Mouse (Mus musculus) MEL (cell line): ENCODE data around the gene Cdkal1. TPM values are rescaled to one million over a fixed set of nuclear protein-coding genes. Genes with fewer than 3 reads are reported as not detected.

Experiments
- DNase-seq: peaks from one replicate; pipeline ENCODE4 v3.0.0; 2011; ENCODE audit warnings: low read depth, low spot score
- H3K27ac ChIP-seq: 2 replicates; pipeline ENCODE4 v1.5.1; 2012; ENCODE audit warnings: low read depth, mild to moderate bottlenecking, control low read depth, low read length, moderate library complexity; ENCODE audit not compliant: control insufficient read depth
- H3K27me3 ChIP-seq, 2 experiments: fragments of 150-350 bp in 1 of 2; sonication (generic) in 1 of 2; 2 replicates each; pipeline ENCODE4 v1.6.1; 2012; ENCODE audit warnings: low read length in 2 of 2, mild to moderate bottlenecking in 2 of 2, improper control_type of control experiment in 1 of 2, moderate library complexity in 1 of 2; ENCODE audit not compliant: insufficient read depth in 2 of 2, control insufficient read depth in 1 of 2
- H3K36me3 ChIP-seq, 2 experiments: 2 replicates each; pipeline ENCODE4 v1.6.1; 2012 to 2014; ENCODE audit warnings: low read length in 2 of 2, improper control_type of control experiment in 1 of 2, inconsistent platforms in 1 of 2, mild to moderate bottlenecking in 1 of 2; ENCODE audit not compliant: insufficient read depth in 2 of 2, control insufficient read depth in 1 of 2
- H3K4me1 ChIP-seq, 2 experiments: fragments of 150-350 bp in 1 of 2; sonication (generic) in 1 of 2; 2 replicates each; pipeline ENCODE4 v1.6.1; 2012; ENCODE audit warnings: low read length in 2 of 2, improper control_type of control experiment in 1 of 2, mild to moderate bottlenecking in 1 of 2; ENCODE audit not compliant: insufficient read depth in 2 of 2, control insufficient read depth in 1 of 2
- H3K4me3 ChIP-seq, 2 experiments: fragments of 150-350 bp in 1 of 2; sonication (generic) in 1 of 2; 2 replicates each; pipeline ENCODE4 v1.5.1; 2012; ENCODE audit warnings: low read depth in 2 of 2, low read length in 2 of 2, mild to moderate bottlenecking in 2 of 2, moderate library complexity in 2 of 2, control low read depth in 1 of 2, improper control_type of control experiment in 1 of 2; ENCODE audit not compliant: control insufficient read depth in 1 of 2, insufficient read depth in 1 of 2
- H3K79me2 ChIP-seq: 2 replicates; pipeline ENCODE4 v1.6.1; 2012; ENCODE audit warnings: mild to moderate bottlenecking, low read length, moderate library complexity; ENCODE audit not compliant: control insufficient read depth, poor library complexity, insufficient read depth
- H3K9ac ChIP-seq: 2 replicates; pipeline ENCODE4 v1.6.1; 2012; ENCODE audit warnings: low read depth, mild to moderate bottlenecking, control low read depth, low read length, moderate library complexity; ENCODE audit not compliant: control insufficient read depth, poor library complexity, severe bottlenecking
- H3K9me3 ChIP-seq: fragments of 150-350 bp; sonication (generic); replicated peaks from 2 replicates; pipeline ENCODE4 v1.6.1; 2012; ENCODE audit warnings: mild to moderate bottlenecking, low read length, improper control_type of control experiment, moderate library complexity; ENCODE audit not compliant: insufficient read depth
- CHD2 ChIP-seq: IDR thresholded peaks from 2 replicates; pipeline ENCODE4 v1.6.1; 2011; ENCODE audit warnings: low read length, improper control_type of control experiment
- E2F4 ChIP-seq: IDR thresholded peaks from 2 replicates; pipeline ENCODE4 v1.6.1; 2011; ENCODE audit warnings: low read depth, low read length, improper control_type of control experiment, borderline replicate concordance
- ELF1 ChIP-seq: IDR thresholded peaks from 2 replicates; pipeline ENCODE4 v1.6.1; 2014; ENCODE audit warnings: low read depth, mild to moderate bottlenecking, inconsistent platforms, low read length, improper control_type of control experiment, moderate library complexity
- EP300 ChIP-seq, 2 experiments: IDR thresholded peaks; 2 replicates each; pipeline ENCODE4 v1.6.1; 2011; ENCODE audit warnings: improper control_type of control experiment in 2 of 2, low read length in 2 of 2, low read depth in 1 of 2, mild to moderate bottlenecking in 1 of 2
- GABPA ChIP-seq: IDR thresholded peaks from 2 replicates; pipeline ENCODE4 v1.6.1; 2012; ENCODE audit warnings: low read depth, mild to moderate bottlenecking, inconsistent platforms, low read length, improper control_type of control experiment, moderate library complexity
- JUND ChIP-seq: IDR thresholded peaks from 2 replicates; pipeline ENCODE4 v1.6.1; 2011; ENCODE audit warnings: low read depth, mild to moderate bottlenecking, improper control_type of control experiment, low read length
- MAFK ChIP-seq: IDR thresholded peaks from 2 replicates; pipeline ENCODE4 v1.6.1; 2011; ENCODE audit warnings: low read depth, mild to moderate bottlenecking, low read length, improper control_type of control experiment, borderline replicate concordance
- MEF2A ChIP-seq: IDR thresholded peaks from 2 replicates; pipeline ENCODE4 v1.6.1; 2014; ENCODE audit warnings: low read depth, mild to moderate bottlenecking, inconsistent platforms, low read length, improper control_type of control experiment; ENCODE audit not compliant: poor library complexity, insufficient replicate concordance, severe bottlenecking; ENCODE audit errors: extremely low read depth
- MYC ChIP-seq: IDR thresholded peaks from 2 replicates; pipeline ENCODE4 v1.6.1; 2011; ENCODE audit warnings: low read depth, mild to moderate bottlenecking, low read length, improper control_type of control experiment, moderate library complexity
- POLR2A ChIP-seq, 2 experiments: IDR thresholded peaks; 2 replicates each; pipeline ENCODE4 v1.6.1; 2011 to 2012; ENCODE audit warnings: low read length in 2 of 2, mild to moderate bottlenecking in 2 of 2, control low read depth in 1 of 2, improper control_type of control experiment in 1 of 2, low read depth in 1 of 2, moderate library complexity in 1 of 2; ENCODE audit not compliant: control insufficient read depth in 1 of 2, insufficient read depth in 1 of 2, poor library complexity in 1 of 2
- RCOR1 ChIP-seq: IDR thresholded peaks from 2 replicates; pipeline ENCODE4 v1.6.1; 2012; ENCODE audit warnings: low read depth, mild to moderate bottlenecking, inconsistent platforms, low read length, improper control_type of control experiment
- TAL1 ChIP-seq: IDR thresholded peaks from 2 replicates; pipeline ENCODE4 v1.6.1; 2012; ENCODE audit warnings: mild to moderate bottlenecking, inconsistent platforms, low read length, moderate library complexity, mixed read lengths
- TBP ChIP-seq: IDR thresholded peaks from 2 replicates; pipeline ENCODE4 v1.8.0; 2011; ENCODE audit warnings: low read depth, low read length, improper control_type of control experiment
- TCF12 ChIP-seq: IDR thresholded peaks from 2 replicates; pipeline ENCODE4 v1.6.1; 2014; ENCODE audit warnings: low read depth, mild to moderate bottlenecking, inconsistent platforms, low read length, improper control_type of control experiment, moderate library complexity
- ZMIZ1 ChIP-seq: IDR thresholded peaks from 2 replicates; pipeline ENCODE4 v1.6.1; 2012; ENCODE audit warnings: low read depth, mild to moderate bottlenecking, inconsistent platforms, low read length, improper control_type of control experiment, moderate library complexity
- ZNF384 ChIP-seq: IDR thresholded peaks from 2 replicates; pipeline ENCODE4 v1.6.1; 2012; ENCODE audit warnings: low read depth, mild to moderate bottlenecking, inconsistent platforms, low read length, improper control_type of control experiment
- polyA plus RNA-seq, 2 experiments: library from polyadenylated mRNA; stranded (reverse) in 1 of 2; unstranded in 1 of 2; fragments of >175 nt in 1 of 2; fragments of >200 nt in 1 of 2; gene quantifications; 2 replicates each; pipeline versions ENCODE4 v1.2.1 to v1.2.4; 2012; ENCODE audit warnings: low replicate concordance in 2 of 2, low read depth in 1 of 2; ENCODE audit not compliant: insufficient read length in 2 of 2, insufficient read depth in 1 of 2, missing spikeins in 1 of 2
- total RNA-seq: library from RNA; depleted of rRNA; stranded (reverse); fragments of 300-350 nt; gene quantifications from 2 replicates; pipeline ENCODE4 v1.2.3, GENCODE M21; 2012

The Cdkal1 gene
- total and polyA plus RNA-seq, 3 experiments: 10.6 to 11.0 TPM; not detected in 1

GRCm38 (mm10) chr13:29699896-29700295 lies 155.6 kb downstream of the Cdkal1 start:
- Histone ChIP-seq H3K27me3 (no peaks in the 10 kb centered on the region), H3K27ac (no peak overlapping the region), H3K36me3 (no peaks in the 10 kb centered on the region), H3K79me2 (no peaks in the 10 kb centered on the region), H3K9ac (no peak overlapping the region), H3K9me3 (no peaks in the 10 kb centered on the region), H3K4me3 (no peak overlapping the region), H3K4me1 (no peaks in the 10 kb centered on the region; a peak in 1 of 4 replicates)
- peak; percentile 12 for DNase-seq
- TF ChIP-seq JUND: no peak
- TF ChIP-seq GABPA: no peak
- no peak for TF ChIP-seq EP300 (IDR thresholded peaks at IDR 0.05; ENCODE audit: low read depth in 1 of 2, low read length in 2 of 2)
- no peak for TF ChIP-seq E2F4
- no peak for TF ChIP-seq CHD2
- no peak for TF ChIP-seq RCOR1

DNA sequence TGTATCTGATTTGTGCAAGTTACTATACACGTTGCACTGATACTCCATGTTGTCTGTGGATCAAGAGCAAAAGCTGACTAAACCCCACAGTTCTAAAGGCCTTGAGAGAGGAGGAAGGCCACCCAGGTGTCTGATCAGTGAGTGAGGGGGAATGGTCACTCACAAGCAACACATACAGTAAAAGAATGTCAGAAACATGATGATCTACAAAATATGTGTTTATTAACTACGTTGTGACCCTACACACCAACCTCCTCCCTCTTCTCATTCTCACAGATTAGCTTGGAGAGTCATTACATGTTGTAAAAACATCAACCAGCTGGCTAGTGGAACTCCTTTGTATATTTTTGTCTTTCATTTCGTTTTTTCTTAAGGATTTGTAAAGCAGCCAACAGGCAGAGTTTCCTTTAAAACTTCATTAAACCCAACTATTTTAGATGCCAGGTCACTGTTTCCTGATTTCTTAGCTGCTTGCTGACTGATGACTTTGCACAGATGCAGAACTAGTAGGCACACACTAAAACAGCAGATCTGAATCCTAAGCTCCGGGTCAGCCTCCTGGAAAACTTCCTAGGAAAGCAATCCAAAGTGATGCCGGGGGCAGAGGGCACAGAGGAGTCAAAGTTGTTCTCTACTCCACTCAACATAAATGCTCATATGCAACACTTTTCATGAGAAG lies 157.0 kb downstream of the Cdkal1 start:
- H3K4me3 ChIP-seq: no peak overlapping the region
- no peaks in the 10 kb centered on the region for H3K9me3 ChIP-seq
- no peak overlapping the region for H3K9ac ChIP-seq
- H3K36me3 ChIP-seq: no peaks in the 10 kb centered on the region
- no peak overlapping the region for H3K27ac ChIP-seq
- TF ChIP-seq MYC (no peak), TCF12 (no peak)
- H3K27me3 ChIP-seq: no peaks in the 10 kb centered on the region
- DNase-seq: no peak
- H3K79me2 ChIP-seq: no peaks in the 10 kb centered on the region
- H3K4me1 ChIP-seq: no peaks in the 10 kb centered on the region; a peak in 1 of 4 replicates

GRCm38 (mm10) chr13:29697230-29697629 lies 158.2 kb downstream of the Cdkal1 start:
- no peak overlapping the region for H3K4me3 ChIP-seq
- no peaks in the 10 kb centered on the region for H3K9me3 ChIP-seq
- H3K4me1 ChIP-seq: no peaks in the 10 kb centered on the region; a peak in 1 of 4 replicates
- TF ChIP-seq RCOR1 (no peak), ELF1 (no peak), ZMIZ1 (no peak), MAFK (no peak), TBP (no peak), TAL1 (no peak), ZNF384 (no peak), POLR2A (IDR thresholded peaks at IDR 0.05; ENCODE audit: control insufficient read depth in 1 of 2, insufficient read depth in 1 of 2, low read depth in 1 of 2, low read length in 2 of 2, poor library complexity in 1 of 2) (no peak), MEF2A (no peak), MYC (no peak)
- DNase-seq: no peak
- no peaks in the 10 kb centered on the region for H3K36me3 ChIP-seq
- no peak overlapping the region for H3K27ac ChIP-seq
- no peak overlapping the region for H3K9ac ChIP-seq
- H3K27me3 ChIP-seq: no peaks in the 10 kb centered on the region
- no peaks in the 10 kb centered on the region for H3K79me2 ChIP-seq
